Mouse (Mus musculus): ENCODE measurements at regions not wholly inside any gene's neighbourhood (a gene's known extent, or its start where the extent isn't known, plus 50 kb on each side); places are given as distances from the start of the nearest gene placed in this dataset.

GRCm38 (mm10) chr1:129146395-129147094, 126.6 kb upstream of the Thsd7b start:
- TF ChIP-seq EP300 (IDR thresholded peaks at IDR 0.05; ENCODE audit: low read depth): no peak
- TF ChIP-seq CTCF (IDR thresholded peaks at IDR 0.05; ENCODE audit: low read depth): no peak

Measured in heart, postnatal 0 days (tissue).